Mouse (Mus musculus) B cell, adult 67 days (primary cell): Measurements from ENCODE around the gene Copz2. TPM values are rescaled to one million over a fixed set of nuclear protein-coding genes. Genes with fewer than 3 reads are reported as not detected.

ENCODE experiments used
- total RNA-seq, 2 experiments: library from RNA; stranded (reverse); gene quantifications; 4 replicates each; pipeline ENCODE4 v1.2.4; 2023

The Copz2 gene
- total RNA-seq, result not detected

GRCm38 (mm10) chr11:96849681-96850467, at the start of gene Copz2:
TSS of gene Copz2 (plus strand) at chr11:96849870.

GRCm38 (mm10) chr11:96829813-96830538, 19.7 kb upstream of the Copz2 start, which contains the start of gene Nfe2l1:
TSS of gene Nfe2l1 (minus strand) at chr11:96829968.

Other genes starting within 250 kb of the Copz2 start
- gene Snx11, start 72.3 kb upstream of the Copz2 start, total RNA-seq, result 10 to 100 TPM; 71.1 to 80.8 TPM
- gene Cbx1, start 60.7 kb upstream of the Copz2 start, total RNA-seq, result 10 to 100 TPM; 68.3 to 76.4 TPM
- gene Nfe2l1, start 19.9 kb upstream of the Copz2 start, total RNA-seq, result 10 to 100 TPM; 88.8 to 92.0 TPM
- 10 to 100 TPM; 41.2 to 60.8 TPM for gene Cdk5rap3, start 66.6 kb downstream of the Copz2 start, total RNA-seq
- gene Prr15l, start 78.2 kb downstream of the Copz2 start, total RNA-seq, result not detected
- gene Pnpo, start 94.1 kb downstream of the Copz2 start, total RNA-seq, result 10 to 100 TPM; 23.5 to 25.4 TPM
- gene Sp2, start 133.1 kb downstream of the Copz2 start, total RNA-seq, result 10 to 100 TPM; 45.7 to 47.3 TPM
- gene Sp6, start 163.5 kb downstream of the Copz2 start, total RNA-seq, result not detected
- 1 to 10 TPM; 7.1 to 9.1 TPM for gene Scrn2, start 180.1 kb downstream of the Copz2 start, total RNA-seq
- not detected for gene Lrrc46, start 191.5 kb downstream of the Copz2 start, total RNA-seq
- 10 to 100 TPM; 43.3 to 50.2 TPM for gene Mrpl10, start 191.7 kb downstream of the Copz2 start, total RNA-seq
- 10 to 100 TPM; 37.3 to 45.2 TPM for gene Osbpl7, start 200.8 kb downstream of the Copz2 start, total RNA-seq